Mouse (Mus musculus): ENCODE measurements around the gene Dct. TPM values are rescaled to one million over a fixed set of nuclear protein-coding genes. Genes with fewer than 3 reads are reported as not detected.
A peak's percentile ranks its signal among the peaks of the same experiment; 100 is the strongest.

The Dct gene
- polyA plus RNA-seq, 1 experiment from 2014 or later: 6.1 TPM

DNA sequence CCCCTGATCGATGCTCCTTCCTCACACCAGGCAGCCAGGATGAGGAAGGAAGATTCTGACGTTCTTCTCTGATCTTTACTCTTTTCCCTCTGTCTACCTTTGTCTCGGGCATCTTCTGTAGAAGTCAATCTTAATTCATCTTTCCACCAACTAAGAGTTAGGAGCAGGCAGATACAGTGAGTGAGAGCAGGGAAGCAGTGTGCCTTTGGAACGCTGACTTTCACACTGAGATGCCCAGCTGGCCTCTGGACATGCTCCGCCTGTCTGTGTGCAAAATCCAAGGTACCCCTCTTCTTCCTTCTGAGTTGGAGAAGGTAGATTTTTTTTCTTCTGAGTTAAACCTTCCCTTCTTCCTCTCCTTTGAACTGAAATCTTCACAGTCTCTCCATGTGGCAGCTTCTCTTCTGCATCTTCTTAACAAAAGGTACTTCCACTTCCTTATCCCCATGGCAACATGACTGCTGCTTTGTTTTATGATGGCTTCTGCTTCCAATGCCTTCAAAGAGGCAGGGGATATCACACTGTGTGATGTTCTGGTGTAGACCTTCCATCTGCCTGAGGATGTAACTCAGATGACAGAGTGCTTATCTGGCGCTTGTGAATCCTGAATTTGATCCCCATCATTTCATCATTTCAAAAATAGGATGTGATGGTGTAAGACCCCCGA is 9.9 kb upstream of the Dct start:
- Histone ChIP-seq H3K36me3 (ENCODE audit: control insufficient read depth, insufficient read depth) (no peaks in the 10 kb centered on the region), H3K4me1 (replicated peaks; ENCODE audit: control insufficient read depth, insufficient read depth, low read length) (no peaks in the 10 kb centered on the region), H3K4me3 (ENCODE audit: low read depth, low read length) (no peak overlapping the region), H3K4me2 (replicated peaks; ENCODE audit: low read depth) (no peak overlapping the region), H3K9me3 (ENCODE audit: control insufficient read depth) (no peaks in the 10 kb centered on the region), H3K9ac (ENCODE audit: low read depth, low read length) (no peak overlapping the region), H3K27me3 (replicated peaks; ENCODE audit: control insufficient read depth, insufficient read depth, low read length) (no peaks in the 10 kb centered on the region), H3K27ac (ENCODE audit: low read depth, low read length) (no peak overlapping the region)
- ATAC-seq: no peak
- TF ChIP-seq CTCF (IDR thresholded peaks at IDR 0.05; ENCODE audit: low read depth): no peak
- 87% methylated on average over 7 of the region's 7 CpGs for WGBS

DNA sequence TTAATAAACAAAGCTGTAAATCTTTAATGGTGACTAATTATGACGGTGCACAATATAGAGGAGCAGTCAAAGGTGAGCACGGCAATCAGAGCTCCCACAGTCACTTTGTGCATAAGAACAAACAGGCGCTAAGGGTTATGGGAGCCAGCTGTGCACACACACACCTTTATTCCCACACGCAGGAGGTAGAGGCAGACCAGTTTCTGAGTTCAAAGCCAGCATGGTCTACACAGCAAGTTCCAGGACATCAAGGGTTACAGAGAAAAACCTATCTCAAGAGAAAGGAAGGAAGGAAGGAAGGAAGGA is 6.5 kb upstream of the Dct start:
- Histone ChIP-seq H3K27me3 (replicated peaks; ENCODE audit: control insufficient read depth, insufficient read depth, low read length) (no peaks in the 10 kb centered on the region), H3K4me1 (replicated peaks; ENCODE audit: control insufficient read depth, insufficient read depth, low read length) (no peaks in the 10 kb centered on the region), H3K9ac (ENCODE audit: low read depth, low read length) (no peak overlapping the region), H3K4me2 (replicated peaks; ENCODE audit: low read depth) (no peak overlapping the region), H3K9me3 (ENCODE audit: control insufficient read depth) (no peaks in the 10 kb centered on the region), H3K36me3 (ENCODE audit: control insufficient read depth, insufficient read depth) (no peaks in the 10 kb centered on the region), H3K27ac (ENCODE audit: low read depth, low read length) (peak overlapping the region; percentile 42; the same call in 1 of the 2 replicates), H3K4me3 (ENCODE audit: low read depth, low read length) (no peak overlapping the region)
- TF ChIP-seq CTCF (IDR thresholded peaks at IDR 0.05; ENCODE audit: low read depth): no peak
- ATAC-seq: peak; percentile 95
- 37% methylated on average over 4 of the region's 4 CpGs for WGBS

DNA sequence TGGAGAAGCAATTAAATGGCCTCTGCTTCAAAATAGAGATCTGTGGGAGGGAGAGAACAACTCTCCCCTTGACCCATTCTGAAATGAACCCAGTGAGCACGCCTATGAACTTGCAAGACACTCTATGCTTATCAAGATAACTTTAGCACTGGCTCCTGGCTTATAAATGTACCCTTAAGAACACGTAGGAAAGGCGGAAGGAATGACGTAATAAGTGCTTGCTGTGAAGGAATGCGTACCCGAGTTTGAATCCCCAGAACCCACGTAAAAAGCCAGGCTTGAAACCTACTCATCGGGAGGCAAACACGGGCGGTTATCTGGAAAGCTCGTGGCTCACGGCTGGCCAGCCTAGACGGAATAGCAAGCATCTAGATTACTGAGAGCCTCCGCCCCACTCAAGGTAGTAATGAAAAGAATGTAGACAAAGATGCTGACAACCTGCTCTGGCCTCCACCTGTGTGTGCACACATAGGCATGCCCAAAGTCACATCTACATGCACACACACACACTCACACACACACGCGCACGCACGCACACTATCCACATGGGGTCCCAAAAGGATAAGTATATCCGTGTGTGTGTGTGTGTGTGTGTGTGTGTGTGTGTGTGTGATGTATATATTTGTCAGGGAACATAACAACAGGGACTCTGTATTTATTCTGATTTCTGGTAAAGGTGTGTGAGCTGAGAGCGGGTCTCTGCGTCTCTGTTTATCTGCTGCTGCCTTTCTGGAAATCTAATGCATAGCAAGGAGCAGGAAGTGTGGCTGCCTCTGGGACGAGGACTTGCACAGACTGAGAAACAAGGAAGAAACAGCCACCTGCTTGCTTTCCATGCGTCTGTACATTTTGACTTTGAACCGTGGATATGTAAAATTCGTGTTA is 5.9 kb upstream of the Dct start:
- 56% methylated on average over 25 of the region's 25 CpGs for WGBS
- no peaks in the 10 kb centered on the region for H3K4me1 ChIP-seq (replicated peaks; ENCODE audit: control insufficient read depth, insufficient read depth, low read length)
- H3K4me2 ChIP-seq (replicated peaks; ENCODE audit: low read depth): no peak overlapping the region
- no peaks in the 10 kb centered on the region for H3K27me3 ChIP-seq (replicated peaks; ENCODE audit: control insufficient read depth, insufficient read depth, low read length)
- no peaks in the 10 kb centered on the region for H3K9me3 ChIP-seq (ENCODE audit: control insufficient read depth)
- H3K9ac ChIP-seq (ENCODE audit: low read depth, low read length): no peak overlapping the region
- no peak for TF ChIP-seq CTCF (IDR thresholded peaks at IDR 0.05; ENCODE audit: low read depth)
- H3K27ac ChIP-seq (ENCODE audit: low read depth, low read length): peak overlapping the region; percentile 42; the same call in 1 of the 2 replicates
- H3K36me3 ChIP-seq (ENCODE audit: control insufficient read depth, insufficient read depth): no peaks in the 10 kb centered on the region
- no peak overlapping the region for H3K4me3 ChIP-seq (ENCODE audit: low read depth, low read length)
- ATAC-seq: peak; percentile 68

DNA sequence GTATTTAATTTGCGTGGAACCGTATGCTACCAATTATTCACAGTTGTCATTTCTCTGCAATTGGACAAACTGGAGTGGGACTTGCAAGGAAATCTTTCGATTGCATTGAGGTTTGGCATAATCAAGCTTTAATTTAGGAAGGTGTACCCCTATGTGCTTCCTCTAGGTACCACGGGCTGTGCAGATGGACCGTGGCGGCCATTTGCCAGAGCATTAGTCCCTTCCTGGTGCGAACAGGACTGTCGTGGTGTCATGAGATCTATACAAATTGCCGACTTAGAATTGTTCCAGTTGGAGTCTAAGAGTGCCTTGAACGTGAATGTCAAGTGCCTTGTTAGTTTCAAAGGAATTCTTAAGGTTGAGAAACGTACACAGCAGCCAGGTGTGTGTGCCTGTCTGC is 726 bp upstream of the Dct start:
- no peaks in the 10 kb centered on the region for H3K9me3 ChIP-seq (ENCODE audit: control insufficient read depth)
- 79% methylated on average over 11 of the region's 11 CpGs for WGBS
- H3K27me3 ChIP-seq (replicated peaks; ENCODE audit: control insufficient read depth, insufficient read depth, low read length): no peaks in the 10 kb centered on the region
- no peak overlapping the region for H3K4me2 ChIP-seq (replicated peaks; ENCODE audit: low read depth)
- no peak overlapping the region for H3K27ac ChIP-seq (ENCODE audit: low read depth, low read length)
- H3K36me3 ChIP-seq (ENCODE audit: control insufficient read depth, insufficient read depth): no peaks in the 10 kb centered on the region
- no peak for TF ChIP-seq CTCF (IDR thresholded peaks at IDR 0.05; ENCODE audit: low read depth)
- no peak overlapping the region for H3K4me3 ChIP-seq (ENCODE audit: low read depth, low read length)
- H3K4me1 ChIP-seq (replicated peaks; ENCODE audit: control insufficient read depth, insufficient read depth, low read length): peaks cover 3% of the 10 kb centered on the region
- ATAC-seq: no peak
- no peak overlapping the region for H3K9ac ChIP-seq (ENCODE audit: low read depth, low read length)

DNA sequence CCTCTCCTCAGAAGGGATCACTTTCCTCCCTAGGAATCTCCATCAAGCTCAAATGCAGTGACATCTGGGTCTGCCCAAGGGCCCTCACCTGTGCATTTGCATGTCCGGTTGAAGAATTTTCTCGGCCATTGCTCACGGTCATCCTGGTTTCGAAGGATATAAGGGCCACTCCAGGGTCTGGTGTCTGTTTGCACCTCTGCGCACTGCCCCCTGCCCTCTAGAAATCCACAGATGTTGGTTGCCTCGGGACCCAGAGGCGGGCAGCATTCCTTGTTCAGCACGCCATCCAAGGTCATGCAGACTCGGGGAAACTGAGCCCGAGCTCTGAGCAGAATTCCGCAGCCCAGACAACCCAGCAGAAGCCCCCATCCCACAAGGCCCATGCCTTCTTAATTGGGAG is 648 bp downstream of the Dct start:
- Histone ChIP-seq H3K9ac (ENCODE audit: low read depth, low read length) (no peak overlapping the region), H3K4me3 (ENCODE audit: low read depth, low read length) (no peak overlapping the region; the same call in 1 of the 2 replicates), H3K36me3 (ENCODE audit: control insufficient read depth, insufficient read depth) (no peaks in the 10 kb centered on the region), H3K4me1 (replicated peaks; ENCODE audit: control insufficient read depth, insufficient read depth, low read length) (peaks cover 3% of the 10 kb centered on the region), H3K27ac (ENCODE audit: low read depth, low read length) (peak overlapping the region; percentile 78), H3K9me3 (ENCODE audit: control insufficient read depth) (no peaks in the 10 kb centered on the region), H3K27me3 (replicated peaks; ENCODE audit: control insufficient read depth, insufficient read depth, low read length) (no peaks in the 10 kb centered on the region), H3K4me2 (replicated peaks; ENCODE audit: low read depth) (peak overlapping the region; percentile 45)
- no peak for TF ChIP-seq CTCF (IDR thresholded peaks at IDR 0.05; ENCODE audit: low read depth)
- 0 out of 2 replicates have a peak, but pooled peaks have one; percentile 0 for ATAC-seq
- 48% methylated on average over 11 of the region's 11 CpGs for WGBS

DNA sequence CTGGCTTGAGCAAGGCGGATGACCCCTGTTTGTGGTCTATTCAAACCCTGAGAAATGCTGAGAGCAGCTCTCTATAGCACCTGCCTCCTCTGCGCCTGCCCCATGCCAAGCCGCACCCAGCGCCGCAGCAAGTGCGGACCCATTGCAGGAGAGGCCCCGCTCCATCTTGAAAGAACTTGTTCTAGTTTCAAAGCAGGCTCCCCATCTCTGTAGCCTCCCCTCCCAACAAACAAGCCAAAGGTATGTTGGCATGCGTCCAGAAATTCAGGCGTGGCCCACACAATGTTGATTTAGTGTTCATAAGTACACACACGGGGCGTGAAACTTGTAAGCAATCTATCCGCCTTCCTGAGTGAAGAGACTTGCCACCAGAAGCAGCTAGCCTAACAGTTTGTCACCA is 1.1 kb downstream of the Dct start:
- Histone ChIP-seq H3K4me3 (ENCODE audit: low read depth, low read length) (no peak overlapping the region; the same call in 1 of the 2 replicates), H3K27me3 (replicated peaks; ENCODE audit: control insufficient read depth, insufficient read depth, low read length) (no peaks in the 10 kb centered on the region), H3K9me3 (ENCODE audit: control insufficient read depth) (no peaks in the 10 kb centered on the region), H3K9ac (ENCODE audit: low read depth, low read length) (no peak overlapping the region), H3K4me1 (replicated peaks; ENCODE audit: control insufficient read depth, insufficient read depth, low read length) (peaks cover 3% of the 10 kb centered on the region), H3K4me2 (replicated peaks; ENCODE audit: low read depth) (peak overlapping the region; percentile 45), H3K36me3 (ENCODE audit: control insufficient read depth, insufficient read depth) (no peaks in the 10 kb centered on the region), H3K27ac (ENCODE audit: low read depth, low read length) (peak overlapping the region; percentile 78; the same call in 1 of the 2 replicates)
- no peak for TF ChIP-seq CTCF (IDR thresholded peaks at IDR 0.05; ENCODE audit: low read depth)
- ATAC-seq: peak; percentile 79
- 42% methylated on average over 12 of the region's 12 CpGs for WGBS
